Mouse (Mus musculus): ENCODE results near the gene Heatr4.
A peak's percentile ranks its signal among the peaks of the same experiment; 100 is the strongest.
"Not testable (repeated sequence)": the region's sequence is repeated elsewhere in the genome, so short reads cannot be mapped to it uniquely, and the experiment has no call there.

Gene Heatr4

GRCm38 (mm10) chr12:83997221-83997620 lies 12.6 kb upstream of the Heatr4 start:
- DNase-seq, result no peak

DNA sequence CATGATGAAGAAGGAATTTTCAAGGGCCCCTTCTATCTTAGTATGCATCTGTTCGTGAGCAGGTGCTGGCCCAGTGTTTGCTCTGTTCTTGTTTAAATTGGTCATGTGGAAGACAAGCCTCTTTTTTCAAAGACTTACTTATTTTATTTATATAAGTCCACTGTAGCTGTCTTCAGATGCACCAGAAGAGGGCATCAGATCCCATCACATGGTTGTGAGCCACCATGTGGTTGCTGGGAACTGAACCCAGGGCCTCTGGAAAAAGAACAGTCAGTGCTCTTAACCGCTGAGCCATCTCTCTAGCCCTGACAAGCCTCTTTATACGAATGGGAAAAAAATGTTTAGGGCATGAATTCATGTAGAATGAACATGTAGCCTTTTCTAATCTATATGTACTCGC lies 4.7 kb upstream of the Heatr4 start:
- DNase-seq, result no peak

- DNase-seq, result no peak
Measured at GRCm38 (mm10) chr12:83988483-83988882, 3.8 kb upstream of the Heatr4 start.

DNA sequence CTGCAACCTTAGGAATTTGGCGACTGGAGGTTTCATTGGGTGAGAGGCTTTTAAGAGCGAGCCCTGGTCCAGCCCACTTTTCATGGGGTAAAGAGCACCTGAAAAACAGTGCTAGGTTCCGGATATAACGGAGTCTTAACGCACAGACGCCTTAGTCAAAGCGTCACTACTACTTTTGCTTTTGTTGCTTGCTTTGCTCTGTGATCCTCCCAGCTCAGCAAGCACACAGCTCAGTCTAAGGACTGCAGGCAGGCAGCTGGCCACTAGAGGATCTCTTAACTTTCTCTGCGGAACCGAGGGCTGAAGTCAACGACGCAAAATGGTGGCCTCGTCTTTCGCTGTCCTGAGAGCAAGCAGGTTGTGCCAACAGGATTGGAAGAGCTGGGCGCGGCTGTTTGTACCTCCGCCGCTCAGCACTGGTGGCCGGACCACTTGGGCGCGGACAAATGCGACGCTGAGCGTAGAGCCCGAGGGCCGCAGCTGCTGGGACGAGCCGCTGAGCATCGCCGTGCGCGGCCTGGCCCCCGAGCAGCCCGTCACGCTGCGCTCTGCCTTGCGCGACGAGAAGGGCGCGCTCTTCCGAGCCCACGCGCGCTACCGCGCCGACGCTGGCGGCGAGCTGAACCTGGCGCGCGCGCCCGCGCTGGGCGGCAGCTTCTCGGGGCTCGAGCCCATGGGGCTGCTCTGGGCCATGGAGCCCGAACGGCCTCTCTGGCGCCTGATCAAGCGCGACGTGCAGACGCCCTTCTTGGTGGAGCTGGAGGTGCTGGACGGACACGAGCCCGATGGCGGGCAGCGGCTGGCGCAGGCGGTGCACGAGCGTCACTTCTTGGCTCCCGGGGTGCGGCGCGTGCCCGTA lies 3.2 kb upstream of the Heatr4 start, which contains the start of gene Acot2:
Gene Acot2 (plus strand): TSS at position 279 of the 859 bp plus-strand sequence.
- DNase-seq, result peak; percentile 79 to 81

- no peak for DNase-seq
Measured at GRCm38 (mm10) chr12:83987242-83987582, 2.6 kb upstream of the Heatr4 start.

DNA sequence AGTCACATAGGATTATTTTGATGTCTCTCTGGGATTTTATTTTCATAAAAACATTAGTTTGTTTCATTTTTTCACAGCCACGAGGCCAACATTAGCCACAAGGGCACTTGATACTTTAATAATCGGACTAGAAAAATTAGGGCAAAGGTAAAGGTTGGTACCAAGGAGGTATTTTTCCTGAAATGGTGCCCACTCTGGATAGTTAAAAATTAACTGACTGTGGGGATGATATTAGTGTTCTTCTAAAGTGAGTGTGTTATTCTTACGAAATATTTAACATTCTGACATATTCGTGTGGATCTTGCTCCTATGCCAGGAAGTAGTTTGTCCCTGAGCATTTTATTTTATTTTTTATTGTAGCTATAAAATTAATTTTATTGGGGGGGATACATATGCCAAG lies 3.0 kb downstream of the Heatr4 start:
- DNase-seq, result no peak

GRCm38 (mm10) chr12:83978862-83979261 lies 5.8 kb downstream of the Heatr4 start:
- DNase-seq, result no peak

- peak in 1 of 2 experiments; percentile 25 for DNase-seq
Measured at GRCm38 (mm10) chr12:83972117-83972516, 12.5 kb downstream of the Heatr4 start.

- DNase-seq, result no peak
Measured at GRCm38 (mm10) chr12:83965235-83965634, 19.4 kb downstream of the Heatr4 start.

GRCm38 (mm10) chr12:83958278-83958677 lies 26.4 kb downstream of the Heatr4 start:
- no peak for DNase-seq

DNA sequence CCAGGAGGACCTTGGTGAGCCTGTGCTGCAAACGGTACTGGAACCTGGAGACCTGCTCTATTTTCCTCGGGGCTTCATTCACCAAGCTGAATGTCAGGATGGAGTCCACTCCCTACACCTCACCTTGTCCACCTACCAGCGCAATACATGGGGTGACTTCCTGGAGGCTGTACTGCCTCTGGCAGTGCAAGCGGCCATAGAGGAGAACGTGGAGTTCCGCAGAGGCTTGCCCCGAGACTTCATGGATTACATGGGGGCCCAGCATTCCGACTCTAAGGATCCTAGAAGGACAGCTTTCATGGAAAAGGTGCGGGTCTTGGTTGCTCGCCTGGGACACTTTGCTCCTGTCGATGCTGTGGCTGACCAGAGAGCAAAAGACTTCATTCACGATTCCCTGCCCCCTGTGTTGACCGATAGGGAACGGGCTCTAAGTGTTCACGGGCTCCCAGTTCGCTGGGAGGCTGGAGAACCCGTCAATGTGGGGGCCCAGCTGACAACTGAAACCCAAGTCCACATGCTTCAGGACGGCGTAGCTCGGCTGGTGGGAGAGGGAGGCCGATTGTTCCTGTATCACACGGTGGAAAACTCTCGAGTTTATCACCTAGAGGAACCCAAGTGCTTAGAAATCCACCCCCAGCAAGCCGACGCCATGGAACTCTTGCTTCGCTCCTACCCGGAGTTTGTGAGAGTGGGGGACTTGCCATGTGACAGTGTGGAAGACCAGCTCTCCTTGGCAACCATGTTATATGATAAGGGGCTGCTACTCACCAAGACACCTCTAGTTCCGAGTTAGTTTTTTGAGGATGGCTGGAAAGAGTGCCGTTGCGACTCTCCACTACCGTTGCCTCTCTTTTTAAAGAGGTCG lies 32.7 kb downstream of the Heatr4 start:
- no peak for DNase-seq

GRCm38 (mm10) chr12:83950840-83951701 lies 33.6 kb downstream of the Heatr4 start:
- peak; percentile 38 to 56 for DNase-seq

- peak; percentile 76 to 82 for DNase-seq
Measured at GRCm38 (mm10) chr12:83950493-83950839, 34.2 kb downstream of the Heatr4 start, which contains the start of gene Riox1. TSS of gene Riox1 (plus strand) at chr12:83950608.

DNA sequence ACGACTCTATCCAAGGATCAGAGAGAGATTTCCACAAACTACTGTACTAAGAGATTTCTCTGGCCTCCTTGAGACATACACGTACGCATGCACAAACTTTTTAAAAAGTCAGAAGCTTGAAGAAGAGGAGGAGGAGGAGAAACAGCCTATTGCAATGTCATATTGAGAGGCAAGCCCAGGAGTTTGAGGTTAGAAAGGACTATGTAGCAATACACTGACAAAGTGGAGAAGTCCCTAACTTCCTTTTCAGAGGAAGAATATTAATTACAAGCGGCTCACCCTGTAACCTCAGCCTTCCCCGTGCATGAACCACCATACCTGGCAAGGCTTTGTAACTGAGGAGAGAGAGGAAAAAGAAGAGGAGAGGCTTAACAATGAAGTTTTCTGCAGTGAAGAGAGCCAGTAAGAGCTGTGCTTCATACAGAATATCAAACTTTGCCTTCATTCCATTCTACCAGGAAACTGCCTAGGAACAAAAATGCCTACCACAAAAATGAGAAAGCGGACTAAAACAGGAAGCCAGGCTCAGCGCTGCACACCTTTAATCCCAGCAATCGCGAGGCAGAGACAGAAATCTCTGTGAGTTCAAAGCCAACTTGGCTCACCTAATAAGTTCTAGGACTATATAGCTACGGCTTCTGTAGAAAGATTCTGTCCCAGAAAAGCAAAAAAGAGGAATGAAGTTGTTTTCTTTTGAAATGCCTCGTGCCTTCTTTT lies 34.7 kb downstream of the Heatr4 start:
- no peak for DNase-seq

DNA sequence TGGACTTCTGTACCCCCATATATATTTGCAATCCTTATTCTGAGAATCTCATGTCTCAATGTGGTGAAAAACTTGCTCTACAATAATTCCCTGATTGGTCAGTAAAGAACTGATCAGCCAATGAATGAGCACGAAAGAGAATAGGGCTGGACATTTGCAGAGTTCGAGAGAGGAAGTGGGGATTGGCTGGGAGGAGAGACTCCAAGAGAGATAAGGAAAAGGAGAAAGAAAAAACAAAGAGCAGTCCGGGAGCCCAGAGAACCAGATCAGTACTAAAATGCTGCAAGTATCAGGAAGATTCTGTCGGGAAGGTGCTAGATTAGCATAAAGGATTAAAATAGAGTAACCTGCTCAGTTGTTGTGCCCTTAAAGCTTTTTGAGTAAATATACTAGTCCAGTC lies 35.6 kb downstream of the Heatr4 start:
- DNase-seq, result no peak

DNA sequence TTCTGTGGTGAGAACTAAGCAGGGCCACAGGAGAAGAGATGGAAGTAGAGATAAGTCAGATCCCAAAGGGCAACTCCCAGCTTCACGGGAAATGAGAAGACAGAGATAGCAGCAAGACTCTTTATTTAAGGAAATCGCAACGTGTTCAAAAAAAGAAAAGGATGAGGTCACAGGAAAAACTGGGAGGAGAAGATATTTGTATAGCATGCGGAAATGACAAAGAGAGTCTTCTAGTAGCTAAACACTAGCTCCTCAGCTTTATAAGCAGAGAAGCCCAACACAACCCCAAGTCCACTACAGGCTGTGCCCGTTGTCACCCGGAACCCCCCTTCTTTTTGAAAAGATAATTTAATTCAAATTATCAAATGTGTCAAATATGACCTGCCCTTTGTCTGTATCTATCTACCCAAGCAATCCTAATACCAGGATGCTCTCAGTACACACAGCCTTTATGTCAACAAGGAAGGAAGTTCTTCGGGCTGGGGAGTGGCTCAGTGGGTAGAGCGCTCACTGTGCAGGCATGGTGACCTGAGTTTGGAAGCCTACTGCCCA lies 37.3 kb downstream of the Heatr4 start:
- DNase-seq, result no peak

DNA sequence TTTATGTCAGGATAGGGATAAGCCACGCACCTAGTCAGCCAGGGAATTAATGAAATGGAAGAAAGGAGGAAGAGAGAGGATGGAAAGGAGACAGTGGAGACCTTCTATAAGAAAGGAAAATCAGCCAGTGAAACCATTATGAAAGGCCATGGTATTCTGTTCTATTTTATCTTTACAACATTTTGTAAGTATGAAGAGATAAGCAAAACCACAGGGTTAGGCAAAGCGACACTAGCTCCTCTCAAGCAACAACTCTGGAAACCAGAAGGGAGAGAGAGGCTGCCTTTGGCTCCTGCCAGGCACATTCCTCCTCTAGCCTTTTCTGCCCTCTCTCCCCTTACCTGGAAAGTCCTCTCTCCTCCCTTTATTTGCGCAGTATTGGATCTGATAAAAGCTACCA lies 42.7 kb downstream of the Heatr4 start:
- no peak for DNase-seq

- no peak for DNase-seq
Measured at GRCm38 (mm10) chr12:83940031-83940430, 44.6 kb downstream of the Heatr4 start.

DNA sequence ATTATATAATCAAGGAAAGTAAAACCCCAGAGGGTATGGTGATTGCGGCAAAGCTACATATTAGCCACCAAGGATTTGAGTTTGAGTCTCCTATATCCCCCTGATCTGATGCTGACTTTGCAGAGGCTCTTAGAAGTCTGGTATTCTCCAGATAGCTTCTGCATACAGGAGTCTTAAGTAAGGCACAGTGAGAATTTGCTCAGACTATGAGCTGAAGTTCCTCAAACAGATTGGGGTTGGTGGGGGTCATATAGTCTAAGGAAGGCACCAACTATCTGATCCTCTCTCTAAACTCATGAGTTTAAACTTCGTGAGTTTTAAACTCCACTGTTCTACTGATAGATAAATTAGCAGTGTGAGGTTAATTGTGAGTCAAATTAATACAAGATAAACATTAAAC lies 45.3 kb downstream of the Heatr4 start:
- DNase-seq, result no peak

DNA sequence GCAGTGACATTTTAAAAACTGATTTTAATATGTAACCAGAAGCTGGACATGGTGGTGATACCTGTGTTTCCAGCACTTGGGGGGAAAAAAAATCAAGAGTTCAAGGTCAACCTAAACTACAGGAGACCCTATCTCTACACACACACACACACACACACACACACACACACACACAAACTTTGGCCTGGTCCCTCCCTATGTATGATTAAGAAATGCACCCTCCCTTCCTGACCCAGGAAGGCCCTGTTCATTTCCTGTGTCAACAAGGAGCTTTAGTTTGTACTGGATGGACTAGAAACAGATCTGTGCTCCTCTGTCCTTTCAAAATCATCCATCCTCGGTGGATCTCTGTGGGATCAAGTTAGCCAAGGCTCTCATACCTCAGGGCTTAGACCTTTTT lies 46.1 kb downstream of the Heatr4 start:
- DNase-seq, result not testable (repeated sequence)

DNA sequence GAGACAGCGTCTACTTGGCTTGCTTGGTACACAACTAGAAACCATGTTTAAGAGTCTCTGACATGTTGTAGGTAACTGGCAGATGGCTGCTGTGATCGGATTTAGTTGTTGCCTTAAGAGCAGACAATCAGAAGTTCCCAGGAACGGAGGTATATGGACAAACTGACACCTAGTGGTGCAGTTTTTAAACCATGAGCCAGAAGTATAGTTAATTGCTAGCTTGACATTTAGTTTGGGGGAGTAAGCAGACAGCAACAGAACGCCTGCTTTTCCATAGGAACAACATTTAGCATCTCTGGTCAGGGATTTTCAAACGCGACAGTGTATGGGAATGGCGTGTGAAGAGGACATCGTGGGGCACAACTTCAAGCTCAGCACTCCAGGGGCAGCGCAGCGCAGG lies 47.1 kb downstream of the Heatr4 start:
- DNase-seq, result no peak

Data from thymus, postnatal 36 days (tissue).